Mouse (Mus musculus) midbrain, embryonic 16.5 days (tissue): Measurements from ENCODE around the gene Ifi202b. TPM values are rescaled to one million over a fixed set of nuclear protein-coding genes. Genes with fewer than 3 reads are reported as not detected.
"Not testable (repeated sequence)": the region's sequence is repeated elsewhere in the genome, so short reads cannot be mapped to it uniquely, and the experiment has no call there.

Experiments used
- ATAC-seq: fragments of 200-750 bp; cut with Nextera tagmentation; 2 replicates; pipeline ENCODE4 v1.8.0; 2017; ENCODE audit warnings: moderate TSS enrichment
- H3K27ac ChIP-seq: fragments of 300-500 bp; sonication (generic); 2 replicates; pipeline ENCODE4 v1.5.1; 2014; ENCODE audit warnings: mild to moderate bottlenecking, low read length, mixed read lengths
- H3K27me3 ChIP-seq: fragments of 300-500 bp; sonication (generic); 2 replicates; pipeline ENCODE4 v1.6.1; 2014; ENCODE audit warnings: low read depth, low read length, mixed read lengths; ENCODE audit not compliant: control insufficient read depth, insufficient read depth
- H3K36me3 ChIP-seq: fragments of 300-500 bp; sonication (generic); 2 replicates; pipeline ENCODE4 v1.6.1; 2014; ENCODE audit warnings: mild to moderate bottlenecking, low read length, moderate library complexity, mixed read lengths; ENCODE audit not compliant: control insufficient read depth, insufficient read depth
- H3K4me1 ChIP-seq: fragments of 300-500 bp; sonication (generic); 2 replicates; pipeline ENCODE4 v1.6.1; 2014; ENCODE audit warnings: mild to moderate bottlenecking, low read length, mixed read lengths; ENCODE audit not compliant: control insufficient read depth, insufficient read depth
- H3K4me2 ChIP-seq: fragments of 300-500 bp; sonication (generic); 2 replicates; pipeline ENCODE4 v1.6.1; 2014; ENCODE audit warnings: mild to moderate bottlenecking, low read length, mixed read lengths
- H3K4me3 ChIP-seq: fragments of 300-500 bp; sonication (generic); 2 replicates; pipeline ENCODE4 v1.5.1; 2014; ENCODE audit warnings: low read depth, mild to moderate bottlenecking, low read length, moderate library complexity, mixed read lengths
- H3K9ac ChIP-seq: fragments of 300-500 bp; sonication (generic); 2 replicates; pipeline ENCODE4 v1.6.1; 2014; ENCODE audit warnings: low read depth, low read length, mixed read lengths
- H3K9me3 ChIP-seq: fragments of 300-500 bp; sonication (generic); replicated peaks from 2 replicates; pipeline ENCODE4 v1.6.1; 2014; ENCODE audit warnings: mild to moderate bottlenecking, low read length, mixed read lengths; ENCODE audit not compliant: control insufficient read depth, poor library complexity, severe bottlenecking
- WGBS: fragments of 180-500 bp; shearing (Covaris S2); extraction: QIAGEN DNeasy Blood & Tissue Kit; methylation state at CpG from one replicate; pipeline ENCODE4 v1.1.7; 2014; 5-methylcytosine and 5-hydroxymethylcytosine counted together
- polyA plus RNA-seq: library from polyadenylated mRNA; unstranded; fragments of >200 nt; fragmentation: Nextera tagmentation; extraction: Ambion mirVana; gene quantifications from 2 replicates; pipeline ENCODE4 v1.2.1, GENCODE M21; 2015

Ifi202b gene
- polyA plus RNA-seq, 1 experiment from 2014 or later = 0.10 TPM

GRCm38 (mm10) chr1:173959998-173960397 is 22.5 kb downstream of the Ifi202b start:
- H3K9ac ChIP-seq, H3K9me3 ChIP-seq, H3K4me2 ChIP-seq, H3K27ac ChIP-seq, H3K27me3 ChIP-seq, H3K4me1 ChIP-seq, ATAC-seq, H3K4me3 ChIP-seq, H3K36me3 ChIP-seq: not testable (repeated sequence)
- WGBS = 51% methylated on average over 3 of the region's 3 CpGs

GRCm38 (mm10) chr1:173955839-173956527 is 26.6 kb downstream of the Ifi202b start:
- not testable (repeated sequence) for H3K9ac ChIP-seq, H3K27me3 ChIP-seq, H3K4me3 ChIP-seq, H3K4me1 ChIP-seq, H3K27ac ChIP-seq, H3K36me3 ChIP-seq, H3K4me2 ChIP-seq, ATAC-seq, H3K9me3 ChIP-seq
- WGBS = 83% methylated on average over 3 of the region's 3 CpGs

- Histone ChIP-seq H3K4me2 (no peak overlapping the region), H3K27me3 (no peaks in the 10 kb centered on the region), H3K36me3 (no peaks in the 10 kb centered on the region), H3K4me3 (no peak overlapping the region), H3K9ac (no peak overlapping the region), H3K27ac (no peak overlapping the region), H3K9me3 (no peaks in the 10 kb centered on the region), H3K4me1 (no peaks in the 10 kb centered on the region)
- 95% methylated on average over 2 of the region's 2 CpGs for WGBS
- ATAC-seq = no peak
These were observed 27.3 kb downstream of the Ifi202b start for GRCm38 (mm10) chr1:173955071-173955796.

GRCm38 (mm10) chr1:173953563-173953962 is 29.0 kb downstream of the Ifi202b start:
- Histone ChIP-seq H3K4me1 (no peaks in the 10 kb centered on the region), H3K36me3 (no peaks in the 10 kb centered on the region), H3K4me2 (no peak overlapping the region), H3K9me3 (no peaks in the 10 kb centered on the region), H3K9ac (no peak overlapping the region), H3K4me3 (no peak overlapping the region), H3K27ac (no peak overlapping the region), H3K27me3 (no peaks in the 10 kb centered on the region)
- WGBS = 89% methylated on average over 1 of the region's 1 CpGs
- ATAC-seq = no peak

GRCm38 (mm10) chr1:173949044-173949443 is 33.5 kb downstream of the Ifi202b start:
- H3K27me3 ChIP-seq = not testable (repeated sequence)

GRCm38 (mm10) chr1:173942780-173943066 is 39.8 kb downstream of the Ifi202b start:
- H3K4me3 ChIP-seq, H3K4me2 ChIP-seq, H3K27me3 ChIP-seq, H3K9ac ChIP-seq, H3K9me3 ChIP-seq, H3K4me1 ChIP-seq, H3K27ac ChIP-seq, ATAC-seq, H3K36me3 ChIP-seq: not testable (repeated sequence)

More at GRCm38 (mm10) chr1:173949044-173949443, 33.5 kb downstream of the Ifi202b start:
- not testable (repeated sequence) for H3K27ac ChIP-seq, H3K36me3 ChIP-seq, H3K4me1 ChIP-seq, ATAC-seq, H3K9me3 ChIP-seq, H3K4me2 ChIP-seq, H3K9ac ChIP-seq, H3K4me3 ChIP-seq
- WGBS = 91% methylated on average over 2 of the region's 2 CpGs

- WGBS = 63% methylated on average over 3 of the region's 3 CpGs
- not testable (repeated sequence) for H3K27me3 ChIP-seq, H3K9me3 ChIP-seq, ATAC-seq, H3K4me1 ChIP-seq, H3K4me3 ChIP-seq, H3K4me2 ChIP-seq, H3K9ac ChIP-seq, H3K27ac ChIP-seq, H3K36me3 ChIP-seq
These were observed 40.4 kb downstream of the Ifi202b start, which contains the start of the genes Mndal and Ifi203 for GRCm38 (mm10) chr1:173941924-173942779. Mndal (minus strand) TSS chr1:173942491. Ifi203 (minus strand) TSS chr1:173942672.

- not testable (repeated sequence) for H3K36me3 ChIP-seq, H3K4me3 ChIP-seq, H3K4me2 ChIP-seq, ATAC-seq, H3K4me1 ChIP-seq, H3K27me3 ChIP-seq, H3K9ac ChIP-seq, H3K27ac ChIP-seq, H3K9me3 ChIP-seq
- 97% methylated on average over 2 of the region's 2 CpGs for WGBS
These were observed 41.0 kb downstream of the Ifi202b start for GRCm38 (mm10) chr1:173941522-173941921.

GRCm38 (mm10) chr1:173919279-173919678 is 63.3 kb downstream of the Ifi202b start:
- not testable (repeated sequence) for H3K36me3 ChIP-seq

More at GRCm38 (mm10) chr1:173919279-173919678, 63.3 kb downstream of the Ifi202b start:
- H3K4me1 ChIP-seq, H3K27me3 ChIP-seq, H3K4me3 ChIP-seq, H3K4me2 ChIP-seq, ATAC-seq, H3K9me3 ChIP-seq, H3K9ac ChIP-seq, H3K27ac ChIP-seq: not testable (repeated sequence)
- WGBS = 83% methylated on average over 2 of the region's 3 CpGs
